Mouse (Mus musculus): ENCODE data around the gene Snx20. TPM values are rescaled to one million over a fixed set of nuclear protein-coding genes. Genes with fewer than 3 reads are reported as not detected.

The Snx20 gene
- total RNA-seq, 2 experiments from 2014 or later = 1.6 to 1.7 TPM

Other genes starting within 250 kb of the Snx20 start
- 10 to 100 TPM; 18.8 to 18.9 TPM for gene Nkd1, start 114.8 kb downstream of the Snx20 start, total RNA-seq (2021)
- gene Nod2, start 11.2 kb upstream of the Snx20 start, total RNA-seq (2021) = under 1 TPM; 0.27 to 0.45 TPM
- gene Cyld, start 60.9 kb upstream of the Snx20 start, total RNA-seq (2021) = 100 to 1,000 TPM in 1 of 2 experiments, 10 to 100 TPM in 1; 91.2 to 111 TPM

All from left cerebral cortex, postnatal 36 days (tissue).